10 mouse cellular contexts compared by ENCODE assay signal in genomic region chr17:12781101-12781500, GRCm38 (mm10). TPM values are rescaled to one million over a fixed set of nuclear protein-coding genes. Genes with fewer than 3 reads are reported as not detected.
DNase-seq lines count a peak whose midpoint lies in the region; ATAC-seq and TF ChIP-seq lines count a peak whose summit lies in the region.
"Had no signal": no experiment of that assay in that cellular context is flagged by ENCODE, and none has a peak within 500 bp of the region (broad histone marks: within the 10 kb centered on the region; RNA-seq: fewer than 3 reads in every experiment).

No protein-coding gene starts in this region.

- WGBS in lung, postnatal 0 days: 16% methylated on average over 5 of the region's 5 CpGs
- WGBS in intestine, embryonic 15.5 days: 13% methylated on average over 5 of the region's 5 CpGs
- 56% methylated on average over 5 of the region's 5 CpGs for WGBS in neural tube, embryonic 13.5 days

- H3K4me2 ChIP-seq in lung, postnatal 0 days (replicated peaks; ENCODE audit: low read depth, low read length): peak overlapping the region; percentile 9
- peak overlapping the region; percentile 42 for H3K4me2 ChIP-seq in intestine, embryonic 15.5 days (replicated peaks)
- H3K4me2 ChIP-seq in neural tube, embryonic 13.5 days: peak overlapping the region; percentile 17; the same call in 1 of the 2 replicates

- H3K27me3 ChIP-seq in lung, postnatal 0 days (replicated peaks; ENCODE audit: insufficient read depth, low read length): no peaks in the 10 kb centered on the region
- H3K27me3 ChIP-seq in intestine, embryonic 15.5 days (replicated peaks): no peaks in the 10 kb centered on the region
- no peaks in the 10 kb centered on the region for H3K27me3 ChIP-seq in neural tube, embryonic 13.5 days

- peak; percentile 61 for ATAC-seq in lung, postnatal 0 days
- ATAC-seq in intestine, embryonic 15.5 days: peak; percentile 83
- ATAC-seq in neural tube, embryonic 13.5 days (ENCODE audit: low read depth): no peak

- H3K9me3 ChIP-seq in lung, postnatal 0 days (ENCODE audit: low read length): no peaks in the 10 kb centered on the region
- H3K9me3 ChIP-seq in intestine, embryonic 15.5 days: no peaks in the 10 kb centered on the region
- no peaks in the 10 kb centered on the region for H3K9me3 ChIP-seq in neural tube, embryonic 13.5 days

- H3K4me1 ChIP-seq in lung, postnatal 0 days (ENCODE audit: insufficient read depth, low read depth, low read length): peaks cover 36% of the 10 kb centered on the region
- H3K4me1 ChIP-seq in intestine, embryonic 15.5 days (replicated peaks): peaks cover 46% of the 10 kb centered on the region
- peaks cover 11% of the 10 kb centered on the region for H3K4me1 ChIP-seq in neural tube, embryonic 13.5 days (replicated peaks)

- intact Hi-C loops in gastrocnemius, adult 2 months (cut with DNase I): no loop called here

- DNase-seq in gastrocnemius, adult 2 months: no peak
- no peak for DNase-seq in gastrocnemius, postnatal 10 days
- DNase-seq in lung, postnatal 0 days (ENCODE audit: low spot score): peak; percentile 78
- DNase-seq in lung, adult 18-20 months: no peak
- DNase-seq in cerebellum, postnatal 10 days: no peak
- no peak for DNase-seq in right cerebral cortex, postnatal 4 days
- DNase-seq: cerebellum, adult 9-10 months had no signal

- H3K4me3 ChIP-seq in gastrocnemius, adult 2 months: no peak overlapping the region
- H3K4me3 ChIP-seq in lung, postnatal 0 days (ENCODE audit: low read depth, low read length): no peak overlapping the region; the same call in 1 of the 2 replicates
- no peak overlapping the region for H3K4me3 ChIP-seq in intestine, embryonic 15.5 days (replicated peaks)
- H3K4me3 ChIP-seq in neural tube, embryonic 13.5 days: no peak overlapping the region
- H3K4me3 ChIP-seq: megakaryocyte, embryonic 14.5 days had no signal

- no peak for TF ChIP-seq EP300 in lung, postnatal 0 days (IDR thresholded peaks at IDR 0.05)

- no peaks in the 10 kb centered on the region for H3K36me3 ChIP-seq in lung, postnatal 0 days (ENCODE audit: insufficient read depth, low read length)
- no peaks in the 10 kb centered on the region for H3K36me3 ChIP-seq in intestine, embryonic 15.5 days
- H3K36me3 ChIP-seq in neural tube, embryonic 13.5 days: no peaks in the 10 kb centered on the region

- TF ChIP-seq CTCF in gastrocnemius, adult 2 months (IDR thresholded peaks at IDR 0.05): no peak
- no peak for TF ChIP-seq CTCF in lung, postnatal 0 days (IDR thresholded peaks at IDR 0.05)

- H3K9ac ChIP-seq in lung, postnatal 0 days (replicated peaks; ENCODE audit: low read depth): no peak overlapping the region
- no peak overlapping the region for H3K9ac ChIP-seq in intestine, embryonic 15.5 days
- H3K9ac ChIP-seq in neural tube, embryonic 13.5 days: no peak overlapping the region

- H3K27ac ChIP-seq in gastrocnemius, adult 2 months: peak overlapping the region; percentile 17; the same call in 1 of the 2 replicates
- H3K27ac ChIP-seq in lung, postnatal 0 days (ENCODE audit: low read length): peak overlapping the region; percentile 74
- H3K27ac ChIP-seq in intestine, embryonic 15.5 days: peak overlapping the region; percentile 89
- H3K27ac ChIP-seq in neural tube, embryonic 13.5 days (replicated peaks): peak overlapping the region; percentile 1; the same call in 1 of the 2 replicates

RNA-seq across cellular contexts. Expression of gene Igf2r, which starts 11.6 kb away (rescaled TPM):
- total RNA-seq in gastrocnemius, adult 2 months (2021): 10 to 100 TPM; 36.9 to 46.7 TPM
- total RNA-seq in gastrocnemius, postnatal 10 days (2021): 100 to 1,000 TPM in 1 of 2 experiments, 10 to 100 TPM in 1; 92.0 to 114 TPM
- 26.7 and 27.9 TPM in 2 replicates for polyA plus RNA-seq in lung, postnatal 0 days (2015; fragmentation: Nextera tagmentation; extraction: Ambion mirVana)
- polyA plus RNA-seq in intestine, embryonic 15.5 days (2015; fragmentation: Nextera tagmentation; extraction: Ambion mirVana): 37.5 and 38.9 TPM in 2 replicates
- polyA plus RNA-seq in neural tube, embryonic 13.5 days (2015; fragmentation: Nextera tagmentation; extraction: Ambion mirVana): 11.5 and 13.4 TPM in 2 replicates

Comparison
In these comparisons a context has a peak if more than half of its experiments do, and no peak if none do; other contexts are left out.
1. H3K27ac ChIP-seq: peak in every context shown above with its lines; median percentile 89 in intestine, embryonic 15.5 days; 74 in lung, postnatal 0 days; 17 in gastrocnemius, adult 2 months; 1 in neural tube, embryonic 13.5 days.